28 mouse cellular contexts compared by ENCODE assay signal in genomic region chrX:167417654-167418053, GRCm38 (mm10).
"Had no signal": no experiment of that assay in that cellular context is flagged by ENCODE, and none has a peak within 500 bp of the region (broad histone marks: within the 10 kb centered on the region; RNA-seq: fewer than 3 reads in every experiment).

No protein-coding gene starts in this region.

- H3K36me3 ChIP-seq: embryonic facial prominence, embryonic 10.5 days; embryonic facial prominence, embryonic 12.5 days; embryonic facial prominence, embryonic 13.5 days; embryonic facial prominence, embryonic 15.5 days; forebrain, embryonic 10.5 days; forebrain, embryonic 12.5 days; forebrain, embryonic 15.5 days had no signal

- H3K27ac ChIP-seq: embryonic facial prominence, embryonic 10.5 days; embryonic facial prominence, embryonic 12.5 days; embryonic facial prominence, embryonic 13.5 days; embryonic facial prominence, embryonic 15.5 days; forebrain, embryonic 10.5 days; forebrain, embryonic 12.5 days; forebrain, embryonic 13.5 days; forebrain, embryonic 15.5 days; gastrocnemius, adult 2 months had no signal

- H3K27me3 ChIP-seq: embryonic facial prominence, embryonic 12.5 days; forebrain, embryonic 13.5 days; forebrain, embryonic 15.5 days had no signal

- H3K4me2 ChIP-seq: embryonic facial prominence, embryonic 12.5 days; embryonic facial prominence, embryonic 13.5 days; embryonic facial prominence, embryonic 15.5 days; forebrain, embryonic 12.5 days; forebrain, embryonic 13.5 days; forebrain, embryonic 15.5 days had no signal

- DNase-seq: cerebellum, adult 2 months; cerebellum, adult 8-10 months; cerebellum, adult 9-10 months; cerebellum, adult 9-11 months; cerebellum, postnatal 10 days; cerebellum, postnatal 14 days; cerebellum, postnatal 25 days; cerebellum, postnatal 36 days; embryo, embryonic 11 days; forebrain, postnatal 0 days; gastrocnemius, adult 2 months; gastrocnemius, postnatal 10 days; gastrocnemius, postnatal 14 days; gastrocnemius, postnatal 25 days; gastrocnemius, postnatal 36 days; heart, adult 11 months; heart, adult 18-20 months had no signal

- H3K9me3 ChIP-seq: embryonic facial prominence, embryonic 10.5 days; embryonic facial prominence, embryonic 12.5 days; embryonic facial prominence, embryonic 13.5 days; embryonic facial prominence, embryonic 15.5 days; forebrain, embryonic 10.5 days; forebrain, embryonic 12.5 days; forebrain, embryonic 13.5 days; forebrain, embryonic 15.5 days had no signal

- ATAC-seq: forebrain, embryonic 13.5 days; forebrain, embryonic 14.5 days; forebrain, embryonic 15.5 days; forebrain, embryonic 16.5 days; forebrain, postnatal 0 days had no signal

- H3K4me1 ChIP-seq: embryonic facial prominence, embryonic 10.5 days; embryonic facial prominence, embryonic 12.5 days; embryonic facial prominence, embryonic 13.5 days; embryonic facial prominence, embryonic 15.5 days; forebrain, embryonic 10.5 days; forebrain, embryonic 12.5 days; forebrain, embryonic 13.5 days; forebrain, embryonic 15.5 days had no signal

- H3K9ac ChIP-seq: embryonic facial prominence, embryonic 12.5 days; embryonic facial prominence, embryonic 13.5 days; embryonic facial prominence, embryonic 15.5 days; forebrain, embryonic 12.5 days; forebrain, embryonic 13.5 days; forebrain, embryonic 15.5 days; forebrain, postnatal 0 days had no signal

- H3K4me3 ChIP-seq: embryonic facial prominence, embryonic 10.5 days; embryonic facial prominence, embryonic 12.5 days; embryonic facial prominence, embryonic 13.5 days; embryonic facial prominence, embryonic 15.5 days; erythroblast, embryonic 14.5 days; forebrain, embryonic 10.5 days; forebrain, embryonic 12.5 days; forebrain, embryonic 13.5 days; forebrain, embryonic 15.5 days; gastrocnemius, adult 2 months had no signal
